Mouse (Mus musculus) liver, embryonic 14 days (tissue): ENCODE results near the gene Map3k9. TPM values are rescaled to one million over a fixed set of nuclear protein-coding genes. Genes with fewer than 3 reads are reported as not detected.

Source experiments
- polyA plus RNA-seq: library from polyadenylated mRNA; depleted of rRNA; stranded (reverse); fragments of >200 nt; gene quantifications from 2 replicates; pipeline ENCODE4 v1.2.3, GENCODE M21; 2012; rRNA removed

The Map3k9 gene
- polyA plus RNA-seq, result 0.02 and 0.06 TPM in 2 replicates

DNA sequence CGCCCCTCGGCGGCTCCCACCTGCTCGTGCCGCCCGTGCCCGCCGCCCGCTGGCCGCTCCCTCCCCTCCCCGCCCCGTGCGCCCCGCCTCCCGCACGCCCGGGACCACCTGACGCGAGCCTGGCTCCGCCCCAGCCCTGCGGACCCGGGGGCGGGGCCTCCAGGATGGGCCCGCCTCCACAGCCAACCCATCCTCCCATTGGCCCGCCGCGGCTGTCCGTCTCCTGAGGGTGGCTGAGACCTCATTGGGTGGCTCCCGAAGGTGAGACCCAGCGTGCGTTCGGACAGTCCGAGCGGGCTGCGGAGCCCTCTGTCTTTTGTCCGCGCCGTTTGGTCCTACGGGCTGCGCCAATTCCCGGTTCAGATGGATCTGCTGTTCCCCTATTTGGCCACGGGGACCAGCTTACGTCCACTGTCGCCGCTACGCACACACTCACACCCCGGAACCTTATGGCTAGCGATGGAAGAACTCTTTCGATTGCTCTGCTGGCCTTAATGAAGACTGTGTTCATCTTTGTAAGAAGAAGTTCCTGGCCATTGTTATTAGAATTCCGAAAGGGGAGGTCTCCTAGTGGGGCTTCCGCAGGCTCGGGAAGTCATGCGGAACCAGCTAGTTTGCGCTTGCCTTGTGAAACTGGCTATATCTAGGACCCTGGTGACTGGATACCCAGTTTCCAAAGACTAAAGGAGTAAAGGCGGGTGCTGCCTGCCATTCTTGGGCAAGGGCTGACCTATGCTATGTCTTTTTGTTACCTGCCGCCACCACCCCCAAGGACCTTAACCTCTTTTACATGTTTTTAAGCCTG lies at the start of gene Map3k9:
Map3k9 (minus strand) TSS at position 71 of the 805 bp plus-strand sequence.

Other genes starting within 250 kb of the Map3k9 start
- gene Gm20498, start 248.3 kb downstream of the Map3k9 start, polyA plus RNA-seq, result 5.4 and 7.2 TPM in 2 replicates
- 8.3 and 10.0 TPM in 2 replicates for gene Synj2bp, start 248.3 kb downstream of the Map3k9 start, polyA plus RNA-seq
- gene Adam21, start 212.7 kb downstream of the Map3k9 start, polyA plus RNA-seq, result 0.02 and 0.03 TPM in 2 replicates
- 30.2 and 32.4 TPM in 2 replicates for gene Med6, start 186.2 kb downstream of the Map3k9 start, polyA plus RNA-seq
- 0.01 and 0.05 TPM in 2 replicates for gene Ttc9, start 149.9 kb downstream of the Map3k9 start, polyA plus RNA-seq
- gene Pcnx, start 78.8 kb upstream of the Map3k9 start, polyA plus RNA-seq, result 2.0 and 2.3 TPM in 2 replicates